Mouse (Mus musculus) heart, embryonic 10.5 days (tissue): ENCODE results near the gene Zfp629. TPM values are rescaled to one million over a fixed set of nuclear protein-coding genes. Genes with fewer than 3 reads are reported as not detected.

Source experiments
- DNase-seq: peaks from one replicate; pipeline ENCODE4 v3.0.0-alpha.2; 2017; ENCODE audit warnings: low spot score
- H3K27ac ChIP-seq: fragments of 300-500 bp; sonication (generic); 2 replicates; pipeline ENCODE4 v1.5.1; 2016; ENCODE audit warnings: mild to moderate bottlenecking
- H3K27me3 ChIP-seq: fragments of 300-500 bp; sonication (generic); 2 replicates; pipeline ENCODE4 v1.6.1; 2016; ENCODE audit warnings: mild to moderate bottlenecking; ENCODE audit not compliant: poor library complexity, insufficient read depth, severe bottlenecking
- H3K36me3 ChIP-seq: fragments of 300-500 bp; sonication (generic); 2 replicates; pipeline ENCODE4 v1.6.1; 2016; ENCODE audit warnings: mild to moderate bottlenecking, moderate library complexity
- H3K4me1 ChIP-seq: fragments of 300-500 bp; sonication (generic); 2 replicates; pipeline ENCODE4 v1.6.1; 2016; ENCODE audit warnings: mild to moderate bottlenecking
- H3K4me3 ChIP-seq: fragments of 300-500 bp; sonication (generic); 2 replicates; pipeline ENCODE4 v1.5.1; 2016; ENCODE audit warnings: mild to moderate bottlenecking, moderate library complexity
- H3K9me3 ChIP-seq: fragments of 300-500 bp; sonication (generic); 2 replicates; pipeline ENCODE4 v1.6.1; 2016; ENCODE audit warnings: mild to moderate bottlenecking, moderate library complexity
- WGBS: fragments of 180-500 bp; shearing (Covaris S2); methylation state at CpG from one replicate; pipeline ENCODE4 v1.1.7; 2016; 5-methylcytosine and 5-hydroxymethylcytosine counted together
- polyA plus RNA-seq: library from polyadenylated mRNA; unstranded; fragments of >200 nt; fragmentation: Nextera tagmentation; extraction: Ambion mirVana; gene quantifications from 2 replicates; pipeline ENCODE4 v1.2.1, GENCODE M21; 2016

Gene Zfp629
- polyA plus RNA-seq, 1 experiment from 2014 or later: 13.8 TPM

GRCm38 (mm10) chr7:127611561-127611960, 4.0 kb downstream of the Zfp629 start:
- Histone ChIP-seq H3K27ac (no peak overlapping the region), H3K4me1 (peaks cover 23% of the 10 kb centered on the region), H3K27me3 (no peaks in the 10 kb centered on the region), H3K4me3 (no peak overlapping the region), H3K9me3 (peaks cover 16% of the 10 kb centered on the region), H3K36me3 (peaks cover 70% of the 10 kb centered on the region)
- 96% methylated on average over 26 of the region's 26 CpGs for WGBS
- no peak for DNase-seq

GRCm38 (mm10) chr7:127611011-127611410, 4.6 kb downstream of the Zfp629 start:
- H3K27ac ChIP-seq: no peak overlapping the region
- peaks cover 20% of the 10 kb centered on the region for H3K4me1 ChIP-seq
- no peak for DNase-seq
- 97% methylated on average over 29 of the region's 29 CpGs for WGBS
- H3K36me3 ChIP-seq: peaks cover 75% of the 10 kb centered on the region
- H3K9me3 ChIP-seq: peaks cover 16% of the 10 kb centered on the region
- H3K27me3 ChIP-seq: no peaks in the 10 kb centered on the region
- no peak overlapping the region for H3K4me3 ChIP-seq

GRCm38 (mm10) chr7:127607150-127607549, 8.4 kb downstream of the Zfp629 start:
- Histone ChIP-seq H3K4me1 (no peaks in the 10 kb centered on the region), H3K36me3 (peaks cover 93% of the 10 kb centered on the region), H3K27me3 (no peaks in the 10 kb centered on the region), H3K4me3 (no peak overlapping the region), H3K9me3 (peaks cover 12% of the 10 kb centered on the region), H3K27ac (no peak overlapping the region)
- 82% methylated on average over 6 of the region's 6 CpGs for WGBS
- no peak for DNase-seq

- Histone ChIP-seq H3K36me3 (peaks cover 93% of the 10 kb centered on the region), H3K27me3 (no peaks in the 10 kb centered on the region), H3K4me1 (no peaks in the 10 kb centered on the region), H3K4me3 (no peak overlapping the region), H3K9me3 (no peaks in the 10 kb centered on the region), H3K27ac (no peak overlapping the region)
- WGBS: 89% methylated on average over 10 of the region's 10 CpGs
- no peak for DNase-seq
These were observed 11.3 kb downstream of the Zfp629 start for GRCm38 (mm10) chr7:127604256-127604655.

- Histone ChIP-seq H3K9me3 (no peaks in the 10 kb centered on the region), H3K4me3 (no peak overlapping the region), H3K27me3 (no peaks in the 10 kb centered on the region), H3K27ac (no peak overlapping the region), H3K4me1 (no peaks in the 10 kb centered on the region), H3K36me3 (peaks cover 92% of the 10 kb centered on the region)
- 89% methylated on average over 2 of the region's 2 CpGs for WGBS
- DNase-seq: no peak
These were observed 12.7 kb downstream of the Zfp629 start for GRCm38 (mm10) chr7:127602903-127603302.

- H3K27ac ChIP-seq: no peak overlapping the region
- DNase-seq: no peak
- no peaks in the 10 kb centered on the region for H3K27me3 ChIP-seq
- WGBS: 81% methylated on average over 4 of the region's 4 CpGs
- H3K36me3 ChIP-seq: peaks cover 92% of the 10 kb centered on the region
- H3K4me1 ChIP-seq: no peaks in the 10 kb centered on the region
- no peak overlapping the region for H3K4me3 ChIP-seq
- no peaks in the 10 kb centered on the region for H3K9me3 ChIP-seq
These were observed 13.9 kb downstream of the Zfp629 start for GRCm38 (mm10) chr7:127601735-127602134.

- H3K9me3 ChIP-seq: no peaks in the 10 kb centered on the region
- no peak overlapping the region for H3K4me3 ChIP-seq
- peaks cover 94% of the 10 kb centered on the region for H3K36me3 ChIP-seq
- WGBS: 95% methylated on average over 7 of the region's 7 CpGs
- H3K27me3 ChIP-seq: no peaks in the 10 kb centered on the region
- DNase-seq: no peak
- H3K27ac ChIP-seq: no peak overlapping the region
- no peaks in the 10 kb centered on the region for H3K4me1 ChIP-seq
These were observed 15.0 kb downstream of the Zfp629 start for GRCm38 (mm10) chr7:127600612-127601011.

- Histone ChIP-seq H3K9me3 (no peaks in the 10 kb centered on the region), H3K27ac (no peak overlapping the region), H3K36me3 (peaks cover 99% of the 10 kb centered on the region), H3K4me1 (no peaks in the 10 kb centered on the region), H3K27me3 (no peaks in the 10 kb centered on the region), H3K4me3 (no peak overlapping the region)
- 95% methylated on average over 17 of the region's 17 CpGs for WGBS
- DNase-seq: no peak
These were observed 18.9 kb downstream of the Zfp629 start for GRCm38 (mm10) chr7:127596747-127597146.

GRCm38 (mm10) chr7:127592575-127592974, 23.0 kb downstream of the Zfp629 start:
- Histone ChIP-seq H3K27me3 (no peaks in the 10 kb centered on the region), H3K4me3 (no peak overlapping the region), H3K27ac (no peak overlapping the region), H3K9me3 (no peaks in the 10 kb centered on the region), H3K4me1 (peaks cover 16% of the 10 kb centered on the region), H3K36me3 (peaks cover 81% of the 10 kb centered on the region)
- 87% methylated on average over 14 of the region's 14 CpGs for WGBS
- no peak for DNase-seq

- peaks cover 66% of the 10 kb centered on the region for H3K36me3 ChIP-seq
These were observed 24.5 kb downstream of the Zfp629 start for GRCm38 (mm10) chr7:127591108-127591507.

GRCm38 (mm10) chr7:127589637-127590036, 26.0 kb downstream of the Zfp629 start:
- peaks cover 29% of the 10 kb centered on the region for H3K4me1 ChIP-seq
- DNase-seq: no peak
- H3K36me3 ChIP-seq: peaks cover 63% of the 10 kb centered on the region
- H3K9me3 ChIP-seq: no peaks in the 10 kb centered on the region
- H3K4me3 ChIP-seq: peak overlapping the region; percentile 85
- no peak overlapping the region for H3K27ac ChIP-seq
- H3K27me3 ChIP-seq: no peaks in the 10 kb centered on the region
- WGBS: 90% methylated on average over 9 of the region's 9 CpGs

More at GRCm38 (mm10) chr7:127591108-127591507, 24.5 kb downstream of the Zfp629 start:
- 87% methylated on average over 10 of the region's 10 CpGs for WGBS
- Histone ChIP-seq H3K27ac (no peak overlapping the region), H3K9me3 (no peaks in the 10 kb centered on the region), H3K27me3 (no peaks in the 10 kb centered on the region), H3K4me1 (peaks cover 28% of the 10 kb centered on the region), H3K4me3 (no peak overlapping the region)
- DNase-seq: no peak

GRCm38 (mm10) chr7:127588901-127589300, 26.7 kb downstream of the Zfp629 start:
- DNase-seq: no peak
- H3K4me1 ChIP-seq: peaks cover 29% of the 10 kb centered on the region
- peak overlapping the region; percentile 85 for H3K4me3 ChIP-seq
- peaks cover 63% of the 10 kb centered on the region for H3K36me3 ChIP-seq
- no peaks in the 10 kb centered on the region for H3K27me3 ChIP-seq
- 5% methylated on average over 29 of the region's 29 CpGs for WGBS
- H3K9me3 ChIP-seq: no peaks in the 10 kb centered on the region
- H3K27ac ChIP-seq: peak overlapping the region; percentile 92

- under 1% methylated on average over 50 of the region's 50 CpGs for WGBS
- H3K4me1 ChIP-seq: peaks cover 29% of the 10 kb centered on the region
- H3K4me3 ChIP-seq: peak within 1 kb of the TSS; percentile 85
- H3K36me3 ChIP-seq: peaks cover 63% of the 10 kb centered on the region
- no peaks in the 10 kb centered on the region for H3K27me3 ChIP-seq
- no peaks in the 10 kb centered on the region for H3K9me3 ChIP-seq
- peak; percentile 99 for DNase-seq
- peak within 1 kb of the TSS; percentile 92 for H3K27ac ChIP-seq
These were observed 27.4 kb downstream of the Zfp629 start, which contains the start of the genes Ccdc189 and Rnf40 for GRCm38 (mm10) chr7:127588011-127588871. Ccdc189 (minus strand) TSS chr7:127588595. Rnf40 (plus strand) TSS chr7:127588767.
